Mouse (Mus musculus): ENCODE results near the gene Ccdc66. TPM values are rescaled to one million over a fixed set of nuclear protein-coding genes. Genes with fewer than 3 reads are reported as not detected.

Gene Ccdc66
- polyA plus RNA-seq, 1 experiment from 2014 or later, result 8.8 TPM

- Histone ChIP-seq H3K27me3 (replicated peaks; ENCODE audit: control insufficient read depth, insufficient read depth, low read length) (no peaks in the 10 kb centered on the region), H3K27ac (replicated peaks; ENCODE audit: low read depth, low read length) (no peak overlapping the region), H3K36me3 (ENCODE audit: control insufficient read depth, insufficient read depth, low read length) (peaks cover 66% of the 10 kb centered on the region), H3K9ac (ENCODE audit: low read depth, low read length) (no peak overlapping the region), H3K4me3 (ENCODE audit: low read depth, low read length) (no peak overlapping the region), H3K4me1 (ENCODE audit: control insufficient read depth, insufficient read depth, low read length) (no peaks in the 10 kb centered on the region), H3K4me2 (ENCODE audit: low read depth, low read length) (no peak overlapping the region), H3K9me3 (ENCODE audit: control insufficient read depth, low read length) (no peaks in the 10 kb centered on the region)
- 92% methylated on average over 4 of the region's 4 CpGs for WGBS
- ATAC-seq (ENCODE audit: low read depth), result no peak
- DNase-seq (ENCODE audit: low spot score), result no peak
These were observed 61.3 kb downstream of the Ccdc66 start for GRCm38 (mm10) chr14:27446963-27447362.

- no peaks in the 10 kb centered on the region for H3K27me3 ChIP-seq (replicated peaks; ENCODE audit: control insufficient read depth, insufficient read depth, low read length)
- no peak overlapping the region for H3K27ac ChIP-seq (replicated peaks; ENCODE audit: low read depth, low read length)
- 89% methylated on average over 2 of the region's 2 CpGs for WGBS
- H3K4me2 ChIP-seq (ENCODE audit: low read depth, low read length), result no peak overlapping the region
- ATAC-seq (ENCODE audit: low read depth), result no peak
- no peaks in the 10 kb centered on the region for H3K9me3 ChIP-seq (ENCODE audit: control insufficient read depth, low read length)
- H3K36me3 ChIP-seq (ENCODE audit: control insufficient read depth, insufficient read depth, low read length), result peaks cover 68% of the 10 kb centered on the region
- no peak overlapping the region for H3K4me3 ChIP-seq (ENCODE audit: low read depth, low read length)
- no peak overlapping the region for H3K9ac ChIP-seq (ENCODE audit: low read depth, low read length)
- H3K4me1 ChIP-seq (ENCODE audit: control insufficient read depth, insufficient read depth, low read length), result no peaks in the 10 kb centered on the region
- no peak for DNase-seq (ENCODE audit: low spot score)
These were observed 63.4 kb downstream of the Ccdc66 start for GRCm38 (mm10) chr14:27444851-27445281.

- DNase-seq (ENCODE audit: low spot score) (no peak), ATAC-seq (ENCODE audit: low read depth) (no peak)
- Histone ChIP-seq H3K27me3 (replicated peaks; ENCODE audit: control insufficient read depth, insufficient read depth, low read length) (no peaks in the 10 kb centered on the region), H3K27ac (replicated peaks; ENCODE audit: low read depth, low read length) (no peak overlapping the region), H3K4me2 (ENCODE audit: low read depth, low read length) (no peak overlapping the region), H3K36me3 (ENCODE audit: control insufficient read depth, insufficient read depth, low read length) (peaks cover 41% of the 10 kb centered on the region), H3K4me1 (ENCODE audit: control insufficient read depth, insufficient read depth, low read length) (no peaks in the 10 kb centered on the region), H3K9ac (ENCODE audit: low read depth, low read length) (no peak overlapping the region), H3K9me3 (ENCODE audit: control insufficient read depth, low read length) (0 out of 2 replicates have a peak, but pooled peaks cover 3% of the 10 kb centered on the region), H3K4me3 (ENCODE audit: low read depth, low read length) (no peak overlapping the region)
These were observed 67.3 kb downstream of the Ccdc66 start for GRCm38 (mm10) chr14:27440921-27441320.

GRCm38 (mm10) chr14:27436826-27437225, 71.4 kb downstream of the Ccdc66 start:
- no peak overlapping the region for H3K4me3 ChIP-seq (ENCODE audit: low read depth, low read length)
- H3K27ac ChIP-seq (replicated peaks; ENCODE audit: low read depth, low read length), result no peak overlapping the region
- H3K36me3 ChIP-seq (ENCODE audit: control insufficient read depth, insufficient read depth, low read length), result peaks cover 32% of the 10 kb centered on the region
- H3K9ac ChIP-seq (ENCODE audit: low read depth, low read length), result no peak overlapping the region
- H3K4me1 ChIP-seq (ENCODE audit: control insufficient read depth, insufficient read depth, low read length), result no peaks in the 10 kb centered on the region
- DNase-seq (ENCODE audit: low spot score) (no peak), ATAC-seq (ENCODE audit: low read depth) (no peak)
- H3K27me3 ChIP-seq (replicated peaks; ENCODE audit: control insufficient read depth, insufficient read depth, low read length), result no peaks in the 10 kb centered on the region
- WGBS, result 84% methylated on average over 3 of the region's 3 CpGs
- H3K4me2 ChIP-seq (ENCODE audit: low read depth, low read length), result no peak overlapping the region
- peaks cover 18% of the 10 kb centered on the region for H3K9me3 ChIP-seq (ENCODE audit: control insufficient read depth, low read length)

GRCm38 (mm10) chr14:27436116-27436515, 72.1 kb downstream of the Ccdc66 start:
- H3K27me3 ChIP-seq (replicated peaks; ENCODE audit: control insufficient read depth, insufficient read depth, low read length), result no peaks in the 10 kb centered on the region
- no peak overlapping the region for H3K27ac ChIP-seq (replicated peaks; ENCODE audit: low read depth, low read length)
- DNase-seq (ENCODE audit: low spot score) (no peak), ATAC-seq (ENCODE audit: low read depth) (no peak)
- peaks cover 21% of the 10 kb centered on the region for H3K9me3 ChIP-seq (ENCODE audit: control insufficient read depth, low read length)
- H3K4me1 ChIP-seq (ENCODE audit: control insufficient read depth, insufficient read depth, low read length), result no peaks in the 10 kb centered on the region
- H3K9ac ChIP-seq (ENCODE audit: low read depth, low read length), result no peak overlapping the region
- H3K4me2 ChIP-seq (ENCODE audit: low read depth, low read length), result no peak overlapping the region
- 98% methylated on average over 1 of the region's 1 CpGs for WGBS
- H3K36me3 ChIP-seq (ENCODE audit: control insufficient read depth, insufficient read depth, low read length), result peaks cover 33% of the 10 kb centered on the region
- no peak overlapping the region for H3K4me3 ChIP-seq (ENCODE audit: low read depth, low read length)

GRCm38 (mm10) chr14:27432064-27432463, 76.2 kb downstream of the Ccdc66 start:
- Histone ChIP-seq H3K4me1 (ENCODE audit: control insufficient read depth, insufficient read depth, low read length) (no peaks in the 10 kb centered on the region), H3K9ac (ENCODE audit: low read depth, low read length) (no peak overlapping the region), H3K4me2 (ENCODE audit: low read depth, low read length) (no peak overlapping the region), H3K27ac (replicated peaks; ENCODE audit: low read depth, low read length) (no peak overlapping the region), H3K36me3 (ENCODE audit: control insufficient read depth, insufficient read depth, low read length) (peaks cover 32% of the 10 kb centered on the region), H3K4me3 (ENCODE audit: low read depth, low read length) (no peak overlapping the region), H3K9me3 (ENCODE audit: control insufficient read depth, low read length) (peaks cover 33% of the 10 kb centered on the region), H3K27me3 (replicated peaks; ENCODE audit: control insufficient read depth, insufficient read depth, low read length) (no peaks in the 10 kb centered on the region)
- no peak for ATAC-seq (ENCODE audit: low read depth)
- no peak for DNase-seq (ENCODE audit: low spot score)
- 100% methylated on average over 2 of the region's 2 CpGs for WGBS

Other genes with a start within 250 kb of the Ccdc66 start
- 8.7 and 9.3 TPM in 2 replicates for gene Fam208a, start 79.6 kb downstream of the Ccdc66 start, polyA plus RNA-seq (2014; fragmentation: Nextera tagmentation; extraction: Ambion mirVana)
- gene Erc2, start 114.0 kb upstream of the Ccdc66 start, polyA plus RNA-seq (2014; fragmentation: Nextera tagmentation; extraction: Ambion mirVana), result 4.3 and 6.8 TPM in 2 replicates